Mouse (Mus musculus) cerebellum, postnatal 25 days (tissue): Measurements from ENCODE around the gene Zfyve9.
A peak's percentile ranks its signal among the peaks of the same experiment; 100 is the strongest.

Experiments
- DNase-seq, 2 experiments: peaks; one replicate each; pipeline ENCODE4 v3.0.0; 2021; ENCODE audit warnings: mixed read lengths in 2 of 2

Zfyve9 gene

GRCm38 (mm10) chr4:108780057-108780863, at the start of gene Zfyve9:
Zfyve9 (minus strand) TSS chr4:108780798.
- peak; percentile 88 to 92 for DNase-seq

GRCm38 (mm10) chr4:108826643-108827042, 46.0 kb upstream of the Zfyve9 start:
- DNase-seq: no peak

- no peak for DNase-seq
Measured at GRCm38 (mm10) chr4:108826096-108826495, 45.5 kb upstream of the Zfyve9 start.

GRCm38 (mm10) chr4:108825677-108826076, 45.1 kb upstream of the Zfyve9 start:
- DNase-seq: no peak

- no peak for DNase-seq
Measured at GRCm38 (mm10) chr4:108811550-108811949, 31.0 kb upstream of the Zfyve9 start.

- DNase-seq: no peak
Measured at GRCm38 (mm10) chr4:108811142-108811541, 30.5 kb upstream of the Zfyve9 start.

- no peak for DNase-seq
Measured at GRCm38 (mm10) chr4:108803535-108803934, 22.9 kb upstream of the Zfyve9 start.

- peak; percentile 70 to 87 for DNase-seq
Measured at GRCm38 (mm10) chr4:108798083-108798830, 17.7 kb upstream of the Zfyve9 start.

GRCm38 (mm10) chr4:108796701-108797100, 16.1 kb upstream of the Zfyve9 start:
- DNase-seq: no peak

- no peak for DNase-seq
Measured at GRCm38 (mm10) chr4:108793941-108794340, 13.3 kb upstream of the Zfyve9 start.

- DNase-seq: no peak
Measured at GRCm38 (mm10) chr4:108790507-108790906, 9.9 kb upstream of the Zfyve9 start.

GRCm38 (mm10) chr4:108789258-108789936, 8.8 kb upstream of the Zfyve9 start:
- no peak for DNase-seq

- peak; percentile 40 to 42 for DNase-seq
Measured at GRCm38 (mm10) chr4:108782421-108783085, 2.0 kb upstream of the Zfyve9 start.

GRCm38 (mm10) chr4:108781596-108781995, 998 bp upstream of the Zfyve9 start:
- peak; percentile 23 to 32 for DNase-seq

- DNase-seq: no peak
Measured at GRCm38 (mm10) chr4:108780864-108781205, 237 bp upstream of the Zfyve9 start.

- DNase-seq: no peak
Measured at GRCm38 (mm10) chr4:108779763-108780056, 888 bp downstream of the Zfyve9 start.

GRCm38 (mm10) chr4:108768527-108768926, 12.1 kb downstream of the Zfyve9 start:
- no peak for DNase-seq

- no peak for DNase-seq
Measured at GRCm38 (mm10) chr4:108759583-108759982, 21.0 kb downstream of the Zfyve9 start.

- DNase-seq: no peak
Measured at GRCm38 (mm10) chr4:108746160-108746873, 34.3 kb downstream of the Zfyve9 start.

- no peak for DNase-seq
Measured at GRCm38 (mm10) chr4:108731582-108731981, 49.0 kb downstream of the Zfyve9 start.

- DNase-seq: no peak
Measured at GRCm38 (mm10) chr4:108730450-108730849, 50.1 kb downstream of the Zfyve9 start.

- no peak for DNase-seq
Measured at GRCm38 (mm10) chr4:108724102-108724501, 56.5 kb downstream of the Zfyve9 start.
